Mouse (Mus musculus) left cerebral cortex, postnatal 4 days (tissue): ENCODE results near the gene Tbxas1. TPM values are rescaled to one million over a fixed set of nuclear protein-coding genes. Genes with fewer than 3 reads are reported as not detected.

Experiments
- DNase-seq: peaks from one replicate; pipeline ENCODE4 v3.0.0-alpha.2; 2022
- intact Hi-C: fragments of 180-260 bp; cut with DNase I; formaldehyde crosslinking; loops from one replicate; pipeline ENCODE4 v1.15.1; 2025
- total RNA-seq, 2 experiments: library from RNA; stranded (reverse); gene quantifications; 2 replicates each; pipeline ENCODE4 v1.2.3; 2021

The Tbxas1 gene
- total RNA-seq, 2 experiments from 2014 or later, result 1.3 to 1.4 TPM

DNA sequence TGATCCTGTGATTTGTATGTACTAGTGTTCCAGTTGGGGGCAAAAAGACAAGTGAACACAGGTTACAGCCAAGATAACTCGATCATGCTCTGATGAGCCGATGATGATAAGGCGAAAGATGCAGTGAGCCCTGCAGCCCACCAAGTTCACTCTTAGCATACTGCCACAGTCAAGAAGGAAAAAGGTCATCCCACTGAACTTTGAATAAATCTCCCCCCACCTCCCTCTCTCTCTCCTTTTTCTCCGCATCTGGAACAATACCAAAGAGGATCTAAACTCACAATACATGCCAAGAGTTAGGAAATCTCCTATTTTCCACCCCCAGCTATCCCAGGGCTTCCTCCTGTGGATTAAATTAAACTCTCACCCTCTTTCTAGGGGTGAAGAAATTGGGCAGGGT lies 12.2 kb downstream of the Tbxas1 start:
- no peak for DNase-seq
- intact Hi-C loops, result no loop called here

DNA sequence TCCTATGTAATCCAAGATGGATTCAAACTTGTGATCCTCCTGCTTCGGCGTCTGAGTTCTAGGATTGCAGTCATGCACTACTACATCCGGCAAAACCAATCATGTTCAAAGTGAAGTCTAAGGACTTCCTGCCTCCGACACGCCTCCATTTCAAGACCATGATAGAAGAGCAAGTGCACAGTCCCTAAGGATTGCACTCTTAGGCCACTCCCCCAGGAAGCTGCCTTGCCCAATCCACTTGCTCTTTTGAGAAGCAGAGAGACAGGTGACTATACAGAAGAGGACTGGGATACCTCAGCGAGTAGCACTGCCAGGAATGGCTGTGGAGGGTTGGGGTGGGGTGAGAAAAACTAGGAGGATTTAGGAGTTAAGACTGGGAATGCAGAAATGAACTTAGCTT lies 14.0 kb downstream of the Tbxas1 start:
- intact Hi-C loops, result no loop called here
- no peak for DNase-seq

DNA sequence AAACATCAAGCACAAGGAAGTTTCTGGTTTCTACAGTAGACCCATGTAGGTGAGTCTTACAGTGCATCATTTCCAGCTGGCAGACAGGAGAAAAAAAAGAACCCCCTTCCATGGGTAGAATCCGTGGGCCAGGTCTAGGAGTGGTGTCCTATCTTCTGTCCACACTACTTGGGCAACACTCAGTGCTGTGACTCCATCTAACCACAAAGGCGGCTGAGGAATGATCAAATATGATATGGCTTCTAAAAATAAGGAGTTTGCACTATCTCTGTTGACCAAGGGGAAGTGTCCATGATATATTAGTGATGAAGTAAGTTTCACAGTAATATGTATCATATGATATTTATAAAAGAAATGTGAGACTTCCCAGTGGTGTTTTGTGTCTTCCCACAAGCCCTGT lies 16.8 kb downstream of the Tbxas1 start:
- DNase-seq, result no peak
- intact Hi-C loops, result no loop called here

DNA sequence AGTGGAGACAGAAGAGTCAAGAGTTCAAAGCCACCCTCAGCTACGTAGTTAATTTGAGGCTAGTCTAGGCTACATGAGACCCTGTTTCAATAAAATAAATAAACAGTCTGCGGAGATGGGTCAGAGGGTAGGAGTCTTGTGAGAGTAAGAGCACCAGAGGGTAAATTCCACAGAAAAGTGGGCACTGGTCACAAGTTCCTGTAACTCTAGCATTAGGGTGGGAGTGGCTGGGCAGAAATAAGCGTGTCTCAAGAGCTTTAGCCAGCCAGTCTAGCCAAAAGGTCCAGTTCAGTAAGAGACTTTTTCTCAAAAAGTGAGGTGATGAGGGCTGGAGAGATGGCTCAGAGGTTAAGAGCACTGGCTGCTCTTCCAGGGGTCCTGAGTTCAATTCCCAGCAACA lies 18.4 kb downstream of the Tbxas1 start:
- no peak for DNase-seq
- intact Hi-C loops, result no loop called here

DNA sequence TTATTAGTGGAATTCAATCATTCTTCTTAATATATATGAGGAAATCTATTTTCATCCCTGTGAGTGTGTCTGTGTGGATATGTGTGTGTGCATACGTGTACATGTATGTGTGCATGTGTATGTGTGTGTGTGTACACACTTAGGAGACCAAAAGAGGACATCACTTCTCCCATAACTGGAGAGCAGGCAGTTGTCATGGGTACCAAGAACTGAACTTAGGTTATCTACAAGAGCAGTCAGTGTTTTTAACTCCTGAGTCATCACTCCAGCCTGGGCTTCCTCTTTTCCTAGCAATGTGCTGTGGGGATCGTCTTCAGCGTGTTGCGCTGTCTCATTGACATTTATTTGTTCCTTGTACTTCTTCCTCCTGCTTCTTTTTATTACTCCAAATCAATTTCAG lies 24.9 kb downstream of the Tbxas1 start:
- intact Hi-C loops, result no loop called here
- DNase-seq, result no peak

DNA sequence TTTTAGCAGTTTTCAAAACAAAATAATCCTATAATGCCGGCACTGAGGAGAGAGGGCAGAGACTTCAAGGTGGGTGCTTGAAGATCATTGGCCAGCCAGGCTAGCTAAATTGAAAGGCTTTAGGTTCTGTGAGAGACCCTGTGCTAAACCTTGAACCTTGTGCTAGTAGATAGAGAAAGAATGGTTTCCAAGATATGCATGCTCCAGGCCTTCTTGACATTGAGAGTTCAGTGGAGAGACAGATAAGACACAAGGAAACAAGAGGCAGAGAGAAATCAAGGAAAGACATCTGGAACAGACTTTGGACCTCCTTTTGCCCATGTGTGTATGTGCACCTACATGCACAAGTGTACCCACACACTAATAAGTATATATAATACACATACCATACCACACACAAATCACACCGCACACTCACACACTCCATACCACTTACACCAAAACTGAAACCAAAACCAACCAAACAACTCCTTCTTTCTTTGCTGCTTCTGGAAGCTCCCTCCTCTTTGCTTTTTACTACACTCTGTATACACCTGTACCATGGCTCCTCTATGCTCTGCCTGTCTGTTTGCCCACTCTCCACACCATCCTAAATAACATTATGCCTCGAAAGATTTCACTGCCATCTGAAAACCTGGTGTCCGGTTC lies 25.4 kb downstream of the Tbxas1 start:
- intact Hi-C loops, result no loop called here
- DNase-seq, result no peak

DNA sequence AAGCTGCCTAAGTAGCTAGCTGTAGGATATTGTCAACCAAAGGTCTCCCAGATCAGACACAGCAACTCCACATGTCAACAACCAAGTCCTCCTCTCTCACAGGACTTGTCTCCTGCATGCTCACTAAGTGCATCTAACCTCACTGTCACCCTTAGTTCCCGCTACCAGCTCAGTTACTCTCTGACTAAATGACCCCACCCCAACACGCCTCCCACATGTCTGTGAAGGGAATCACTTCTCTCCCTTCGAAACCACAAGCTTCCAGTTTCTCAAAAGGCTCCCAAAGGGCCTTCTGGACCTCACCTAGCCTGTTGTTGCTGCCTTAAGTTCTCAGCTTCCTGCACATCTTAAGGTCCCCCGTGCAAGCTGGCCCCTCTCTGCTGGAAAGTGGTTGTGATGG lies 25.9 kb downstream of the Tbxas1 start:
- DNase-seq, result no peak
- intact Hi-C loops, result no loop called here

DNA sequence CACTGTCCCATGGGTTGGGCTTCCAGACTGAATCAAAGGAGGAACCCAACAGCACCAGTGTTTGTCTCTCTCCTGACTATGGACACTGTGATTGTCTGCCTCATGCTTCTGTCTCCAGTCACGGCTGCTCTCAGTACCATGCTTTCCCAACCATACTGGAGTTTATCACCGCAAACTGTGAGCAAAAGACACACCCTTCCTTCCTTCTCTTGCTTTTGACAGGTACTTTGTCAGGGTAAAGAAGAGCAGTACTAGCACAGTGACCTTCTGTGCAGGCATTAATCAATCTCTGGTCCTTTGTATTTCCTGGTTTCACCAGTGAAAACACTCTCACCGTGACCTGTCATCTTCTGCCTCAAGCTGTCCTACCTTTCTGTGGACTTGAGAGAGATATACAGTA lies 26.4 kb downstream of the Tbxas1 start:
- DNase-seq, result no peak
- intact Hi-C loops, result no loop called here

DNA sequence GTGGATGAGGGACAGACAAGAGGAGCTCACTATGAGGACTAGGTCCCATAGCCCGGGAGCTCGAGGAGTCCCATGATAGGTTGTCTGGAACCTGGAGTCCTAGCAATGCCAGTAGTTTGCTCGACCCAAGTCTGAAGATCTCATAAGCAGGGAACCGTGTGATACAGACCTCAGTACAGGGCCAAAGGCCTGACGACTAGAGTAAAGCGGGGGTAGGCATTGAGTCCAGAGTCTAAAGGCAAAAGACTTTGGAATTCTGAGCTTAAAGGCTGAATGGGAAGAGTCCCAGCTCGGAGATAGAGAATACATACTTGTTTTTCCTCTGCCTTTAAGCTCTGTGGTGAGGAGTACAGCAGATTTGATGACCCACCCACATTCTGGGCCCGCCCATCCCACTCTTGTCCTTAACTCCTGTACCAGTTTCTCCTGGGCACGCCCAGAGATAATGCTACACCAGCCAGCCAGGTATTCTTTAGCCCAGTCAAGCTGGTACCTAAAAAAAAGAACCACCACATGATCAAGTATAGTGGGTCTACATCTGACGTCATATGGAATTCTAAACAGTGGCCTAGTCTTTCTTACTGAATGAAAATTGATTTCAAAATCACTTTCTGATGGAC lies 27.7 kb downstream of the Tbxas1 start:
- no peak for DNase-seq
- intact Hi-C loops, result no loop called here

DNA sequence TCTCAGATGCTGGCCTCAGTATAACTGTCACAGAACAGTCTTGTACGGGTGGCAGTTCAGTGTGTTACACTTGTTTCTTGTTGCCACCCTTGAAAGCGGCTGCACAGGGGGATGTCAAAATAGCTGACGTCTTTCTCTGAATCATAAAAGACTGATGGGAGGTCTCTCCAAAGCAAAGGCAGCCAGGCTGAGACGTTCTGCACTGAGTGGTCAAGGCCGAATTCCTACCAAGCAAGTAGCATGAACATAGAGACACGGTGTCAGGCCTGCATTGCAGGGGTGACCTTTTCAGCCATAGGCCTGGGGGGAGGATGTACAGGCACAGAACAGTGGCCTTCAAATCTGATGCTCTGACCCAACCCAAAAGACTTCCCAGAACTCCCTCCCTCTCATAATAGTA lies 30.8 kb downstream of the Tbxas1 start:
- intact Hi-C loops, result no loop called here

DNA sequence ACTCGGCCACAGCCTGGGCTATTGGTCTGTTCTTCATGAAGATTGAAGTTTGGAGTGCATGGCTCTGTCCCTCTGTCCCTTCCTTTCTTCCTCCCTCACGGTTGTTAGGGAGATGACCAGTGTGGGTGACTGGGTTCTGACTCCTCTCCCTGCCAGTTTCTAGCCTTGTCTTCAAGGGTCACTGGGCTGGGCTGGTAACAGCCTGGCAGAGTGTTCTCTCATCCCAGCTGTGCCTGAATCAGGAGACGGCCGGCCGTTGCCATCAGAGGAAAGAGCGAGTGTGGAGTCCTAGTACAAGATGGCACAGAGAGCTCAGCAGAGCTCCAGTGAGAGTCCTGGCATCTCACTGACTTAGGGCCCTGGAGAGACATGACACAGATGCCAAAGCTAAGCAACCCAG lies 33.2 kb downstream of the Tbxas1 start:
- intact Hi-C loops, result no loop called here
- DNase-seq, result no peak

More for the DNA sequence above, 30.8 kb downstream of the Tbxas1 start:
- no peak for DNase-seq

DNA sequence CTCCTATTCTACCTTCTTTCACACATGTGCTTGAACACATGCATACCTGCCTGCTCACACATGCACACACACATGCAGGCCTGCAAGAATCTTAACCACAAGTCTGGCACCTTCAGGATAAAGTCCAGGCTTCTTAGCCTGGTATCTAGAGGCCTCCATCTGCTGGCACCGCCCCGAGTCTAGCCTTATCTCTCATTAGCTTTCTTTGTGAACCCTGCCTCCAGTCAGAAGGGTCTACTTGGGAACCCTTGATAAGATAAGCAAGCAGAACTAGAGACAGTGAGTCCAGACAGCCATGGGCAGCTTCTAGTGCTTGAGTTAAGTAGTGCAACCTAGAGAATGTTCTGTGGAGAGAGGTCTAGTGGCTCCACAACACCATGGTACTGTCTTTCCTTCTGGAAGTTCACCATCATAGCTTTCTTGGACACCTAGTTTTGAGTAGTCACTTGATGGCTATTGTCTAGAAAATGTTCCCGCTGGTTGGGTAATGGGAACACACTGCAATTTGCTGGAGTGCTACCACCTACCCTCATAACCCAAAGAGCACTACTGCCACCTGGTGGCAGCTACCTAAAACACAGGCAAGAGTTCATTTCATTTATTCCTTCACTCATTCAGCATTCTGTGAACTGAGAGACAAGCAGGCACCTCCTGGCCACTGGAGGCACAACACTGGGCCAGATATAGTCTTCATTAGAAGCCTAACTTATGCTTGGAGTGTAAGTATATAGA lies 35.8 kb downstream of the Tbxas1 start:
- intact Hi-C loops, result no loop called here
- DNase-seq, result peak; percentile 29

DNA sequence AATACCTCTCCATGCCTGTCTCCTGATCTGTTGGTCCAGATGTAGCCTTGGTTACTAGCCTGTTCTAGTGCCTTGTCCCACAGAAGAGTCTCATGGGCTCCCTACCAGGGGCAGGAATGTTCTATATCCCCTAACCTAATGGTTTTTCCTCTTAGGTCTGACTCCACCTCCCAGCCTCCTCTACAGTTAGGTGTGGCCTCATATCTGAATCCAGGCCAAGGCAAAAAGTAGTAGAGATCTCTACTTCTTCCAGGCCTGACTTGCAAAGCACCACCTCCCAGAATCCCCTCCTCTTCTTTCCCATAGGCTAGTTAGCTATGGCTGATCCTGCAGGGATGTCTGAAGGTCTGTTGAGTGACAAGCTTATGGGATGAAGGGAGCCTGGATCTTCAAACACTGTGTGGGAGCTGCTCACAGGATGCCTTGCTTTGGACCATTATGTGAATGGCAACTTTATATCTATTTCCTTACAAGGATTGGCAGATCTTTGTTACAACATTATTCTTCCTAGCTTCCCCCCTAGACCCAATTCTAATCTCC lies 37.0 kb downstream of the Tbxas1 start:
- intact Hi-C loops, result no loop called here

DNA sequence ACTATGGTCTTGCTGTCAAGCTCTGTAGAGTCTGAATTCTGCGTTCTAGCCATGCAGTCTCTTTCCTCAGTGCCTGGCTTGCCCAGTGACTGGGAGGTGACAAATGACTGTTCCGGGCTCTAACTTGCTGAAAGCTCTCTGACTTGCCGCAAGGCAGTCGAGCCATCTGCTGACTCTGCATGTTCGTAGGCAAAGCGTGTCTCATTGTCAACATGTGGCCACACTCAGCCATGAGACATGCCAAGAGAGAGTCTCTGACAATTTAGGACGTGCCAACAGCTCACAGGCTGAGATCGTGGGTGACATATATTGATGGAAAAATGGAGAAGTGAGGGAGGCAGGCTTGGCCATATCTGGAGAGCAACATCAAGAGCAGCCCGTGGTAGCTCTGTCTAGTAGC lies 37.6 kb downstream of the Tbxas1 start:
- intact Hi-C loops, result no loop called here
- DNase-seq, result peak; percentile 48

More for the DNA sequence above, 37.0 kb downstream of the Tbxas1 start:
- DNase-seq, result no peak

DNA sequence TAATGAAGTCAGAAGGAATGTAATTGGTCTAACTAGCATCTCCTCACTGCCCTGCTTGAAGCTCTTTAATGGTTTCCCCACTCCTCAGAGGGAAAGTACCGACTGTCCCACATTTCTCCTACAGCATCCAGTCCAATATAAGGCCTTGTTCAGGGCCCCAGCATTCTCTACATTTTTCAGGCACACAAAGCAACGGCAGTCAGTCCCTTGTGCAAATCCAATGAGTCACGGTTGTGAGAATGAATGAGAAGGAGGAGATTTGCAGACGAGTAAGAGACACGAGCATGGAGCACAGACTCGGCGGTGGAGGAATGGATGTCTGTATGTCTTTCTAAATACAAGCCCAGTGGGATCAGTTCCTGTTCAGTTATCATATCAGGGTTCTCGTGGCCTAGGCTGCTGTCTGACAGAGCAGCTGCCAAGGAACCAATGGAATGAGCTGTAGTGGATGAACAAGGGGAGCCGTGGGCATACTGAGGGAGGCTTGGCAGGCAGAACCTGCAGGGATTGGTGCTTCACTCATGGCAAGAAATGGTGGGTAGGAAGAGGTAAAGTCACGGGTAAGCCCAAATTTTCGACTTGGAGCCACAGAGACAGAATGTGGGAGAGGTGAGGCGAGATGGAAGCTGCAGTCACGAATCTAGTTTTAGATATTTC lies 38.3 kb downstream of the Tbxas1 start:
- intact Hi-C loops, result no loop called here
- DNase-seq, result no peak

DNA sequence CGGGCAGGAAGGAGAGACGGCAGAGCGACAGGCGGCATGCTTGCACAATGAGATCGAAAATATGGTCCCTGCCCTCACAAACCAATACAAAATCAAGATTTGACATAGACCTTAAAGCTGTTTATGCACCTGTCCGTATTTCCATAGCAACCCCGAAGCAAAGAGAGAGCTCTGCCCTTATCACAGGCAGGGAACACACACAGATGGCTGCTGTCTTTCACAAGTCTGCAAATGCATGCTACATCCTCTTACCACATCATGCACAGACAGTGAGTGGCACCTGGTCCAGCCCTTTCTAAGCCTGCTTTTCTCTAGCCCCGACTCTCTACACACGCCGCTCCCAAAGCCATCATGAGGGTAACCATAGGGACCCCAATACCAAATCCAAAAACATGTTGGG lies 39.0 kb downstream of the Tbxas1 start:
- intact Hi-C loops, result no loop called here

DNA sequence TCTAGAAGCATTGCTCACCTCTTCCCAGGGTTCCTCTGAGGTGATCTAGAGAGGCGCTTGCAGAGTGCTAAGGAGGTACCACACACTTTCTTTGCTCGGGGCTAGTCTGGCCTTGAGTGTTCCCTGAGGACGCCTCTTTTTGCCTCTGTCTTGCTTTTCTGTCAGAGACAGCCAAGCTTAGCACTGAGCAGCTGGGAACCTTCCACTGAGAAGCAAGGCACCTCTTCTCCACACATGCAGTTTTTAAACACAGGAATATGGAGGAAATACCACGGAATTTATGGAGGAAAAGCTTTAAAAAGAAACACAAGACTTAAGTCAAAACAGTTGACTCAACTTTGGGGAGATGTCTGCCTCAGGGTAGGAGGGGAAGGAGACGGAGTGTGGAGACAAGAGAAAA lies 40.6 kb downstream of the Tbxas1 start:
- DNase-seq, result no peak
- intact Hi-C loops, result no loop called here

More for the DNA sequence above, 39.0 kb downstream of the Tbxas1 start:
- DNase-seq, result no peak

DNA sequence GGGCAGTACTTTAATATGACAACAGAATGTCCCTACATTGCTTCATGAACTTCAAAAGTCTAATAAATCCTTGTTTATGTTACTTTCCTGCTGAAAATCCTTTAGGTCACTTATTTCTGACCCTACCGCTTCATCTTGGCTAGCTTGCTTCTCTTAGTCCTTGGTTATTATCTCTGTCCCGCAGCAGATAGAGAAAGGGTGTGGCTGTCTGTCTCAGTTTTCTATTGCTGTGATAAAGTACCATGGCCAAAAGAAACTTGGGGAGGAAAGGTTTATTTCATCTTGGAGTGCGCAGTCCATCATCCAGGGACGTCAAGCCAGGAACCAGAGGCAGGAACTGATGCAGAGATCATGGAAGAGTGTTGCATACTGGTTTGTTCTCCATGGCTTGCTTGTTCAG lies 41.4 kb downstream of the Tbxas1 start:
- intact Hi-C loops, result no loop called here

DNA sequence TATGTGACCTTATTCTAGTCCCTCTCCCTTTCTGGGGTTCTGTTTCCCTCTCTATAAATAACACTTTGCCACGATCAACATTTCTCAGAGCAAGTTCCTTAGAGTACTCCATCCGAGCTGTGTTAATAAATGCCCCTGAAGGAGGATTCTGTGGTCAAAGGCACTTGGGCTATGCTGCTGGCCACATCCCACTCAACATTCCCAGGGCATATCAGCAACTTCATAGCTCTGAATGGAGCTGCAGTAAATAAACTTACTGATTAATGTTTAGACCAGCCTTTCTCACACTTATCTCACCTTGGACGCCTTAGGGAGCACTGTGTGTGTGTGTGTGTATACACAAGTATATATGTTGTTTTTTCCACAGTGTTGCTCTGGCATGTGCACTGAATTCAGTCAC lies 42.2 kb downstream of the Tbxas1 start:
- intact Hi-C loops, result no loop called here
- DNase-seq, result no peak

More for the DNA sequence above, 41.4 kb downstream of the Tbxas1 start:
- no peak for DNase-seq

DNA sequence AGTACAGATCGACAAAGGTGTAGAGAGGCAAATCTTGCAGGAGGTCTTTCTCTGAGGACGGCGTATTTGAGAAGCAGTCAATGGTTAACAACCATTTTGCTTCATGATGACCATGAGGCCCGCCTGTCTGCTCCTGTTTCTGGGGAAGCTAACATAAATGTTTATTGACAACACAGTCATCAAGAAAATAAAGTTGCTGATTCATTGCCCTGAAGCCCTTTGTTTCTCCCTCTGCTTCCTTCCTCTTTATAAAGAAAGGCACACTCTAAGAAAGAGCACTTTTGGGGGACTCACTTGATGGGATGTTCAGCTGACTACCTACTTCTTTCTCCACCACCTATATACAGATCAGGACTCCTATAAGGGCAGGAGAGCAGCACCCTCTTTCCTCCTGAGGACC lies 43.5 kb downstream of the Tbxas1 start:
- intact Hi-C loops, result no loop called here
- no peak for DNase-seq

DNA sequence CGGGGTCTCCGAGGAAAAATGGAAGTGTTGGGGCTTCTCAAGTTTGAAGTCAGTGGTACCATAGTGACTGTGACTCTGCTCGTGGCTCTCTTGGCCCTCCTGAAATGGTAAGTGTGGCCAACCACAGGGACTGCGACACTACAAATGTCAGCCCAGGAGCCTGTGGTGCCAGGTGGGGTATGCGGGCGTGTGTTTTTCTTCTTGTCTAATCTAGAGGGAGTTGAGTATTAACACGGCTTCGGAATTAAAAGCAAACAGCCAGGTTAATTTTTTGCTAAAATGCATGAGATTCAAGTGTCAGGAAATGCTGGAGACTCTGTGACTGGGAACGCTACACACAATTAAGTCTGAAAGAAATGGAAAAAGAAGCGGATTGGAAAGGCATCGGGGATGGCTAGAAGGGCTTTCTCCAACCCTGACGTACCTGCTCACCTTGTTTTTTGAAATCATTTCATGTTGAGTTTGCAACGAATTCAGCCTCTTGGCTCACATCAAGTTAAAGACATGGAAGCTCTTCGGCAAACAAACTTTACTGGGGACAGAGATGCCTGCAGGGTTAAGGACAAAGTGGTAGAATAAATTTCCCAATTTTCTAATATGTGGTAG lies 44.0 kb downstream of the Tbxas1 start:
- intact Hi-C loops, result no loop called here
- DNase-seq, result no peak
